Mouse (Mus musculus): ENCODE data around the gene Xrcc6.

The Xrcc6 gene

GRCm38 (mm10) chr15:81987646-81988045 is at the start of gene Xrcc6:
Gene Xrcc6, plus strand, starts transcription at chr15:81987835.
- DNase-seq (ENCODE audit: extremely low read depth, low read depth) = no peak

GRCm38 (mm10) chr15:81938246-81938645 is 49.4 kb upstream of the Xrcc6 start:
- DNase-seq (ENCODE audit: extremely low read depth, low read depth) = peak; percentile 21

GRCm38 (mm10) chr15:81939157-81939715 is 48.4 kb upstream of the Xrcc6 start:
- no peak for DNase-seq (ENCODE audit: extremely low read depth, low read depth)

GRCm38 (mm10) chr15:81939774-81940173 is 47.9 kb upstream of the Xrcc6 start:
- no peak for DNase-seq (ENCODE audit: extremely low read depth, low read depth)

GRCm38 (mm10) chr15:81940219-81940618 is 47.4 kb upstream of the Xrcc6 start:
- DNase-seq (ENCODE audit: extremely low read depth, low read depth) = no peak

GRCm38 (mm10) chr15:81941010-81941409 is 46.6 kb upstream of the Xrcc6 start:
- no peak for DNase-seq (ENCODE audit: extremely low read depth, low read depth)

GRCm38 (mm10) chr15:81943176-81943749 is 44.4 kb upstream of the Xrcc6 start:
- DNase-seq (ENCODE audit: extremely low read depth, low read depth) = no peak

GRCm38 (mm10) chr15:81949076-81949475 is 38.6 kb upstream of the Xrcc6 start:
- DNase-seq (ENCODE audit: extremely low read depth, low read depth) = no peak

- DNase-seq (ENCODE audit: extremely low read depth, low read depth) = no peak
Measured at GRCm38 (mm10) chr15:81949476-81950131, 38.0 kb upstream of the Xrcc6 start.

GRCm38 (mm10) chr15:81950716-81951115 is 36.9 kb upstream of the Xrcc6 start:
- DNase-seq (ENCODE audit: extremely low read depth, low read depth) = no peak

GRCm38 (mm10) chr15:81951159-81951558 is 36.5 kb upstream of the Xrcc6 start:
- DNase-seq (ENCODE audit: extremely low read depth, low read depth) = no peak

- DNase-seq (ENCODE audit: extremely low read depth, low read depth) = no peak
Measured at GRCm38 (mm10) chr15:81952310-81952709, 35.3 kb upstream of the Xrcc6 start.

GRCm38 (mm10) chr15:81954151-81954583 is 33.5 kb upstream of the Xrcc6 start:
- DNase-seq (ENCODE audit: extremely low read depth, low read depth) = no peak

- no peak for DNase-seq (ENCODE audit: extremely low read depth, low read depth)
Measured at GRCm38 (mm10) chr15:81954716-81955115, 32.9 kb upstream of the Xrcc6 start.

- DNase-seq (ENCODE audit: extremely low read depth, low read depth) = no peak
Measured at GRCm38 (mm10) chr15:81955414-81955813, 32.2 kb upstream of the Xrcc6 start.

- DNase-seq (ENCODE audit: extremely low read depth, low read depth) = peak; percentile 17
Measured at GRCm38 (mm10) chr15:81956457-81956856, 31.2 kb upstream of the Xrcc6 start.

GRCm38 (mm10) chr15:81957598-81957997 is 30.0 kb upstream of the Xrcc6 start:
- DNase-seq (ENCODE audit: extremely low read depth, low read depth) = no peak

- DNase-seq (ENCODE audit: extremely low read depth, low read depth) = peak; percentile 26
Measured at GRCm38 (mm10) chr15:81958906-81959305, 28.7 kb upstream of the Xrcc6 start.

- DNase-seq (ENCODE audit: extremely low read depth, low read depth) = peak; percentile 92
Measured at GRCm38 (mm10) chr15:81960171-81961077, 27.2 kb upstream of the Xrcc6 start, which contains the start of gene Pmm1. Gene Pmm1, minus strand, starts transcription at chr15:81960930.

- no peak for DNase-seq (ENCODE audit: extremely low read depth, low read depth)
Measured at GRCm38 (mm10) chr15:81961078-81961451, 26.6 kb upstream of the Xrcc6 start.

- DNase-seq (ENCODE audit: extremely low read depth, low read depth) = no peak
Measured at GRCm38 (mm10) chr15:81964262-81964661, 23.4 kb upstream of the Xrcc6 start.

Data from MEL-GATA-1-ER (cell line).